Mouse (Mus musculus): ENCODE measurements around the gene Pcbp3.
A peak's percentile ranks its signal among the peaks of the same experiment; 100 is the strongest.

Gene Pcbp3

DNA sequence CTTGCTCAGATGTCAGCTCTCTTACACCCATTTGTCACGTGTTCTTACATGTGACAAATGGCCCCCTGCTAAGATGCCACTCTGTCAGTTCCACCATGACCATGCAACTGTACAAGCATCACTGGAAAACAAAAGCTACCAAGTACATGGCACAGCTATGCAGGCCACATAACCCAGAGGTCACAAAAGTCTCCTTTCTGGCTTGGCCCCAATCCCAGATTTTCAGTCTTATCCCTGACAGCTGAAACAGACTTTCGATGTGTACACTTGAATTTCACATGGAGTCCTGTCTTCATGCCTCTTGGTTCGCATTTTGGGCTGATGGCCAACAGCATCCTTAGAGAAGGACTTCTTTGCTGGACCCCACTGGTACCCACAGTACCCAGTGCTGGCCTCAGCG lies 116.8 kb downstream of the Pcbp3 start:
- no peak for DNase-seq (ENCODE audit: low spot score)

DNA sequence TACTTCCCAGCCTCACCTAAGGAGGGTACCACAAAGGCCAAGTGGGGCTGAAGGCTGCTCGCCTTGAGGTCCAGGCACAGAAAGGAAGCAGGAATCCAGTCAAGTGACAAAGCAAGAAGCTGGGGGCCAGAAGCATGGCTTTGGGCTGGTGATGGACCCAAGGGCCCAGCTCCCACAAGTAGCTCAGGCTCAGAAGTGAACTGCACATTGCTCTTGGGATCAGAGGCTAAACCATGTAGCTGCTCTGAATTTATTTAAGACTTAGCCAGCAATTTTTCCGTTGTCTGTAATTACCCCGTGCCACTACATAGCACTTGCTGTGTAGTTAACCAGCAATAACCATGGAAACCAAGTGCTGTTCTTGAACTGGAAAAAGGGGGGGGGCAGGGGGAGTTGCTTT lies 117.3 kb downstream of the Pcbp3 start:
- DNase-seq (ENCODE audit: low spot score): no peak

DNA sequence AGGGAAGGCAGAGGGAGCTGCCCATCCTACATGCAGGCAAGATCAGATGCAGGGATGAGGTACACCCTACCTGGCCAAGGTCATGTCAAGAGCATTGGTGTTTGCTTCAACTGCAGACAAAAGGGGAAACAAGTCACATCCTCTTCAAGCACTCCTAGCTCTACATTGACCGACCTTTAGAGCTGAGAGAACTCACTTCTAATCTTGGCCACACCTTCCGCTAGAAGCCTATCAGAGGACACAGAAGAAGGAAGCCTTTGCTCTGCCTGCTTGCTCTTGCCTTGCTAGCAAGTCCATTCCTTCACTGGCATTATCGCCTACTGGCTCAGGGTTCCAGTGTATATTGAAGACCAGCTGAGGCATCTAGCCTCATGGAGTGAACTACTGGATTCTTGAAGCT lies 119.6 kb downstream of the Pcbp3 start:
- DNase-seq (ENCODE audit: low spot score): no peak

DNA sequence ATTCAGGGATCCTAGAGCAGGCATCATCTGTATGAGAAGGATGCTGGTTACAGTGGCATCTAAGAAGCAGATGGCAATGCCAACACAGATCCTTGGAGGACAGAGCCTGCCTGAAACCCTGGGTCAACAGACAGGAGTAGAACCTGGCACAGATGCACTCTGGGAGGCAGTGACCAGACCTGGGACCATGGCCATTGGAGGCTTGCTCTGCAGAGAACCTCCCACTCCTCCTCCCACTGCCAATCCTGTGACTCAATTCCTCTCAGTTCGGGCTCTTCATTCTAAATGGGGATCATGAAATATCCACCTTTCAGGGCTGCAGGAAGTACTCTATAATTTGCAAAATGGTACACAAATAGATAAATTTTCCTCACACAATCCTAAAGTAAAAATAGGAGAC lies 120.5 kb downstream of the Pcbp3 start:
- no peak for DNase-seq (ENCODE audit: low spot score)

DNA sequence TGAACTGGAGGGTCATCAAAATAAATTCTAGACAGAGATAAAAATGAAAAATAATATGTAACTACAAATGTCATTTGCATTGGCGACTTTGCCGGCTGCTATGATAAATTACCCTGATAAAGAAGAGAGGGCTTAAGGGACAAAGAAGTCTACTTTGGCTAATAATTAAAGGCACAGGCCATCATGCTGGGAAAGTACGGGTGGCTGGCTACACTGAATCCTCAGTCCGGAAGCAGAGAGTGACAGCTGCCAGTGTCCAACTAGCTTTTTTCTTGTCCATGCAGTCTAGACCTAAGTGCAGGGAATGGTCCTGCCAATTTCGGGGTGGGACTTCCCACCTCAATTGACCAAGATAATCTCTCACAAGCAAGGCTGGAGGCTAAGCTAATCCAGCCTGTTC lies 121.1 kb downstream of the Pcbp3 start:
- DNase-seq (ENCODE audit: low spot score): no peak

DNA sequence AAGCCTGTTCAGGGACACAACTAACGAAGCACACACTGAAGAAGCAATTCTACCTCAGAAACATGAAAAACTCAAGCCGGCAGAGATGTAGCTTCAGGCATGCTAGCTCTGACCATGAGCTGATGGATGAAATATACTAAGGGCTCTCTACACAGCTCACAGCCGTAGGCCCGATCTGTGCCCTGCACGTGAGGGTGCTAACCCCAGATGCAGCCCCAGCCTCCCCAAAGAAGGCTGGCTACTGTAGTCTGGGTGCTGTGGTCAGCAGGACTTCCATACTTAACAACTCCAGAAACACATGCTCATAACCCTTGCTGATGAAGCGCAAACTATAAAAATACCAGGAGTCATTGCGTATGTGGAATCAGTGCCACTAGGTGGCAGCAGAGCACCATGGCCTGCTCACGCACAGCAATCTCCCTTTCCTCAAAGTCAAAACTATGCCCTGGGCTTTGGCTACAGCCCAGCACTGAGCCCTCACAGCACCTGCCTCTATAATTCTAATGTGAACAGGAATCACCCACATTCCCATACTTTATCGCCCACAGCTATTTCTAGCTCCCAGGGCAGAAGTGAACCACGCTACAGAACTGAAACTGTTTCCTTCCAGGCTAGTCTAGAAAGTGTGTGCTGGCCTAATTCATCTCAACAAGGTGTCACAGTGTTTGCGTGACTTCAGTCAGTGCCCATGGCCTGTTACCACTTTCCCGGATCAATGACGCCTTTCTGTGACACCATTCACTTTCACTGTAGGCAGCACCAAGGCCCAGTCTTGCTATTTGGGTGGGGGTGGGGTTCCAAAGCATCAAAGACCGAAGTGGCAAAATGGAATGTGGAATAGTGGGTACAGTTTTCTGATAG lies 126.0 kb downstream of the Pcbp3 start:
- peak; percentile 76 for DNase-seq (ENCODE audit: low spot score)

DNA sequence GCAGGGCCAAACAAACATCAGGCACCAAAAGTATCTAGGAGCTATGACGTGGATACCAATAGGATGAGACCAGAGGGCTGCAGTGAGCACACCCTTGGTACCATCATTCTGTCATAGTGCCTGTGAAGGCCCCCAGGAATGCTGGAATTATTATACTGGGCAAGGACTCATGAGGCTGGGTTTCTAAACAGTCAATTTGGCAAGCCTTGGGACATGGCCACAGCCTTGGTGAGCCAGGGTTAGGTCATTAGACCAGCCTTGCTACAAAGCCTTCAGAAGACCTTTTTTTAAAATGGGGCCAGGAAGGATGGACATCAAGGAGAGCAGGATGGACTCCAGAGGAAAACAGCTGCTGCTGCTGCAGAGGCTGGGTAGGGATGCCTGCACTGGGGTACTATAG lies 128.8 kb downstream of the Pcbp3 start:
- no peak for DNase-seq (ENCODE audit: low spot score)

DNA sequence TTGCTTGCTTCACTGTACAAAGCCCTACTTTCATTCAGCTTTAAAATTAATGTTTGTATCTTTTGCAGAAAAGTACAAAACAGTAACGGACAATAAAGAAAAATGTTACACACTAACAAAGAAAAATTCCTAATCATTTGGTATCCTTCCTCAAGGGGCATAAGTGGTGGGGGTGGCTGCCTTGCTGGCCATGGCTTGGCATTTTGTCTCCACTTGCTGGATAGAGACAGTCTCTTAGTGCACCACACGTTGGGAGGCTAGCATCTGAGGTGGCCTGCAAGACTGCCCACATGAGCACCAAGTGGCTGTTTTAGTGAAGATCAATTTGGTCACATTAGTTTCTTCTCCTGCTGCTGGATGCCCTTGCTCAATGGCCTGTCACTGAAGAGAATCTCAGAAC lies 129.8 kb downstream of the Pcbp3 start:
- DNase-seq (ENCODE audit: low spot score): no peak

DNA sequence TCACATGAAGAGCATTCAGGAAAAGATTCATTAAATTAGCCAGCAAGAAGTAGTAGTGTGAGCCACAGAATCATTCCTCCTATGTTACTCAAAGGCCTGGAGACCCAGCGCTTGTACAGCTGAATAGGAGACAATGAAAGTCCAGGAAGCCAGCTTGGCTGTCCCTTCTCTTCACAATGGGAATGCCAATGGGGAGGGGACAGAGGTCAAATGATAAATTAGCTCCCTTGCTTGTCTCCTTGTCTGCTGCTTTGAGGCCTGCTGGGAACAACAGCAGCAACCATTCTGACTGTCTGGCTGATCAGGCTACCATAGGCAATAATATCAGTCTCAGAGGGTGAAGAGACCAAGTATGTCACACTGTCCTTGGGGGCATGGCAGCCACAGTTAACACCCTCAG lies 130.5 kb downstream of the Pcbp3 start:
- no peak for DNase-seq (ENCODE audit: low spot score)

DNA sequence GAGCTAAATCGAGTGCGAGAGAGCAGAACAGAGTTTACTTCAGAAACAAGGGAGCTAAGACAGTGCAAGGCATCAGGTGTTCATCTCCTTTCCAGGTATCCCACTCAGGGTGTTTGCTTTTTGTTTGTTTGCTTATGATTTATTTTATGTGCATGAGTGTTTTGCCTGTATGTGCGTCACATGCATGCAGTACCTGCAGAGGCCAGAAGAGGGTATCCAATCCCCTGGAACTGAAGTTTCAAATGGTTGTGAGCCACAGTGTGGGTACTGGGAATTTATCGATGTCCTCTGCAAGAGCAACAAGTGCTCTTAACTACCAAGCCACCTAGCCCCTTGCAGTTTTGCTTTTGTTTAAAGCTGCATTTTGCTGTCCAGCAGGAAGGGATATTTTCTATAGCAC lies 132.8 kb downstream of the Pcbp3 start:
- DNase-seq (ENCODE audit: low spot score): no peak

DNA sequence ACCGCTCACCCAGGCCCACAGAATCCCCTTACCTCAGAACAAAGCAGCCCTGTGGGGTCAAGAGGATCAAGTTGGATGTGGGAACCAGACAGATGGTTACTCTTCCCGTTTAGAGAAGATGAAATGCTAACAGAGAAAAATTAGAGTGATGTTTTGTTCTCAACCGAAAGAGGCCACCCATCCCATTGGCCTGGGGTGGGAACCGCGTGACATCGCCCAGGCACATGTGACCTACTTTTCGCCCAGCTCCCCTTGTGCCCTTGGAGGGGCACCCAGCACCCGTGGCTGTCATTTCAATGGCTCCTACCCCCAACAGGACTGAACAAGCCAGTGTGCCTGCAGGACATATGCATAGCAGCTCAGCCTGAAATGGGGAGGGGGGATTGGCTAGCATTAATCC lies 139.0 kb downstream of the Pcbp3 start:
- DNase-seq (ENCODE audit: low spot score): no peak

DNA sequence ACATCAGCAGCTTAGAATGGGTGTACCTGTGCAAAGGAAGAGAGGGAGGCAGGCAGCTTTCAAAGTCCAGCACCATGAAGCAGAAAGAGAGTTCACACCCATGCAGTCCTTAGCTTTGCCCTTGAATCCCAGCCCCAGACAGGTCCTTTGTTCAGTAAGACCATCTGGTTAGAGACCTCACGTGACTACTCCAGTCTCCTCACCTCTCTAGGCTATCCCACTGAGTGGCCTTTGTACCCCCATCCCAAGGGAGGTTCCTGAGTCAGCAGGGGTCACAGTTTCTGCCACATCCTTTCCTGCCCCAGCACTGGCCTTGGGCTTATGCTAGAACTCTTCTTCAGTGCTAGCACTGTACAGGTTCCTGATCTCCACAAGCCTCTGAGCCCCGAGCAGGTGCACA lies 142.4 kb downstream of the Pcbp3 start:
- no peak for DNase-seq (ENCODE audit: low spot score)

DNA sequence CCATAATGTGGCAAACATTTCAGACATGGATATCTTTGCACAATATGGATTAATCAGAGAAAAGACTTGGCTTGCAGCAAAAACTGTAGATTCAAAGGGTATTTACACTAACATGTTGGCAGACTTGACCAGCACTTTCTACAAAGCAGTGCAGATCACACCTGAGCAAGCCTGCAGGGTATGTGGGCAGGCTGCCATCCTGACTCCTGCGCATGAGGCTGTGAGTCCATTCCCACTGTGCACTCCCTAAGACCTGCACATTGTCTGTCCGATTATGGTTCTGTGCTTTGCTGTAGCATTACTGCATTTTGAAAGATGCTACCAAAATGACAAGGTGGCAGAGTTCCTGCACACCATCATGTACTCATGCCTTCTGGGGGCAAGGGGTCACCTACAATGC lies 143.3 kb downstream of the Pcbp3 start:
- no peak for DNase-seq (ENCODE audit: low spot score)

DNA sequence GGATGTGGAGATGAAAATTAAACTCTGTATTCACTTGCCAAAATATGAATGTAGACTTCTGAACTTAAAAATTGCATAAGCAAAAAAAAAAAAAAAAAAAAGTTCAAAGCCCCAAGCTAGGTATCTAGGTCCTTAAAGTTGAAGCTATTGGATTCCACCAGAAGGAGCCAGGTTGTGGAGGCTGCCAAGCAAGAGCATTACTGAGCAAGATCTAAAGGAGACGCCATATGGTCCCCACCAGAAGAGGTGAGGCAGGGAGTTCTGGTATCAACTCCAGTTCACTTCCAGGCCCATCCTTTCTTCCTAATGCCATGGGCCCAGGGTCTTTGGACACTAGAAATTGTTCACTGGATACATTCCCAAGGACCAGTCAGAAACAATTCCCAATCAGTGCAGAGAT lies 144.8 kb downstream of the Pcbp3 start:
- no peak for DNase-seq (ENCODE audit: low spot score)

DNA sequence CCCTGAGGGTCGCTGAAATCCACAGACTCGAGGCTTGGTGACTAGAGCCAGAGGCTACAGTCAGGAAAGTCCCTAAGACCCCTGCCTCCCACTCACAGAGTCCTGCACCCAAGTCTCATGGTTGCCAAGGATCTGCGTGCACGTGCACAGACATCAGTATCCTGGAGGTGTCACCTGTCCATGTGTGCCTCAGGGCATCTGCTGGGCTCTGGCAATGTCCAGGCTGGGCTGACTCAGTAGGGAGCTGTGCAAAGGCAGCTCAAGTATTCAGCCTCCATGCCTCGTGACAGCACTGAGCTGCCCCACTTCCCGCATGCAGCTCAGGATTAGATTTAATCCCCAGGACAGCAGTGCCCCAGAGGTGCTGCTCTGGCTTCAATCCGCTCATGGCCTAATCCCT lies 145.3 kb downstream of the Pcbp3 start:
- no peak for DNase-seq (ENCODE audit: low spot score)

DNA sequence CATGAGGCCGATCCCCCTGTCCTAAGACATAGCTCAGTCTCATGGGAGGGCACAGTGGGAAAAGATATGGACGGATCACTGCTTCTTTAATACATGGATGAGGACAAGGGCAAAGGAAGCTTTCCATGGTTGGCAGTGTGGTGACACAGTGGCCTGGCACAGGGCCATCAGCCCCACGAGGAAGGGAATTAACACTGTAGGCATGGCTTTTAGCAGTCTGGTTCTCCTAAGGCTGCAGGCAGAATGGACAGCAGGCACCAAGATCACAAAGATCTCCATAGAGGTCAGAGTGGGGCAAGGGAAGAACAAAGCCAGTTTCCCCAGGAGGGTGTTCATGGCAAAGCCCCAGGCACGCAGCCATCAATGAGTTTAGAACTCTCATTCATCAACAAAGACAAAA lies 146.2 kb downstream of the Pcbp3 start:
- DNase-seq (ENCODE audit: low spot score): no peak

DNA sequence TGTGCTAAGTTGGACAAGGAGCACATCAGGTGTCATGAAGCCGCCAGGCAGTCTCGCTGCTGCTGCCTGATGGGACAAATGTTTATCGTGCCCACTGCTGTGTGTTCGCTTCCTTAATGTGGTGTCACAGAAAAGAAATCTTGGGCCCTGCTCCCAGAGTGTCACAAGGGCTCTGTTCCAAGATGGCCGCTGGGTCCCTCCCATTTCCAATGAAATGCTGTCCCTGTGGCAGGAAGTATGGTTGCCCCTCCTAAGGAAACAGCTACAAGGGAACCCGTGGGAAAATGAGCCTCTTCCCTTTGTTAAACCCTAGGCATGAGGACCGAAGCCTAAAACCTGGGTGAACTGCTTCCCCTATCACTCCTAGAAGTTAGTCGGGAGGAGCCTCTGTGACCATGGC lies 146.9 kb downstream of the Pcbp3 start:
- no peak for DNase-seq (ENCODE audit: low spot score)

DNA sequence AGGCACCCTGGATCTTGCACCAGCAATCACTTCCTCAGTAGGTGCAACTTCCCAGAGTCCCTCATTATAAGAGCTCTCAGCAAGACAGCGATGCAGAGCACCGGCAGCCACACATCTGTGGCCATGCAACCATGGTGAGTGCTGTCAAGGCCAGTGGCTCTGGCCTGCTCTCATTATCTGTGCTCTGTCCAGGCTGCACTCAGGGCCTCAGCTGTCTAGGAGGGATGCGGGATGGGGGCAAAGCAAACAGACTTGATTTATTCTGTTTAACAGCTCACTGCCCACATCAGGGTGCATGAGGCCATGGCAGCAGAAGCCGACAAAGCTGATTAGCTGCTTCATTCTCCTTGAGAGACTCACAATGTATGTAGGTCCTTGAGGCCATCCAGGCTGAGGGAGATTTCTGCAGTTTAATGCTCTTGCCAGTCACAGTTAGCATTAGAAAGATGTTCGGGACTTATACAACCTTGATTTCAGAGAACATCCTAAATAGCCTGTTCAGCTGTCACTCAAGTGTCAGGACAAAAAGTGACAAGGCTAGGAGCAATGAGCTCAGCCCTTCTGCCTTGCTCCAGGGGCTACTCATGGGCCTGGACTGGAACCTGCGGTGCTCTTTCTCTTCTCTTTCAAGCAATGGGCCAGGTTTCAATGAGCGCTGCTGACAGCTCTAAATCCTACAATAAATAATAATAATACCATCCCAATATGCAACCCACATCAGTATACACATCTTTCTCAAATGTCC lies 151.6 kb downstream of the Pcbp3 start:
- DNase-seq (ENCODE audit: low spot score): no peak

DNA sequence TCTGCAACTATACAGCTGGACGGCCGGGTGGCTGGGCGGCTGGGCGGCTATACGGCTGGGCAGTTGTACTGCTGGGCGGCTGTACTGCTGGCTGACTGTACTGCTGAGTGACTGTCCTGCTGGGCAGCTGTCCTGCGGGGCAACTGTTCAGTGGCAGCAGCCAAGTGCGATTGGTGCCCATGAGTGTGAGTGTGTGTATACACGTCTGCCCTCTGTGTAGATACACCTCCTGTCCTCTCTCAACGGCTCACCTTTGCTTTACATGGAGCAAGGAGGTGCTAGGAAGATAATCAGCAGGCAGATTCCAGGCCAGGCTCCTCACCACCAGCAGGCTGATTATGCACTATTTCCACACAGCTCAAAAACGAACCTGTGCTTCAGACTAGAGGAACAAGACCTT lies 152.2 kb downstream of the Pcbp3 start:
- no peak for DNase-seq (ENCODE audit: low spot score)

DNA sequence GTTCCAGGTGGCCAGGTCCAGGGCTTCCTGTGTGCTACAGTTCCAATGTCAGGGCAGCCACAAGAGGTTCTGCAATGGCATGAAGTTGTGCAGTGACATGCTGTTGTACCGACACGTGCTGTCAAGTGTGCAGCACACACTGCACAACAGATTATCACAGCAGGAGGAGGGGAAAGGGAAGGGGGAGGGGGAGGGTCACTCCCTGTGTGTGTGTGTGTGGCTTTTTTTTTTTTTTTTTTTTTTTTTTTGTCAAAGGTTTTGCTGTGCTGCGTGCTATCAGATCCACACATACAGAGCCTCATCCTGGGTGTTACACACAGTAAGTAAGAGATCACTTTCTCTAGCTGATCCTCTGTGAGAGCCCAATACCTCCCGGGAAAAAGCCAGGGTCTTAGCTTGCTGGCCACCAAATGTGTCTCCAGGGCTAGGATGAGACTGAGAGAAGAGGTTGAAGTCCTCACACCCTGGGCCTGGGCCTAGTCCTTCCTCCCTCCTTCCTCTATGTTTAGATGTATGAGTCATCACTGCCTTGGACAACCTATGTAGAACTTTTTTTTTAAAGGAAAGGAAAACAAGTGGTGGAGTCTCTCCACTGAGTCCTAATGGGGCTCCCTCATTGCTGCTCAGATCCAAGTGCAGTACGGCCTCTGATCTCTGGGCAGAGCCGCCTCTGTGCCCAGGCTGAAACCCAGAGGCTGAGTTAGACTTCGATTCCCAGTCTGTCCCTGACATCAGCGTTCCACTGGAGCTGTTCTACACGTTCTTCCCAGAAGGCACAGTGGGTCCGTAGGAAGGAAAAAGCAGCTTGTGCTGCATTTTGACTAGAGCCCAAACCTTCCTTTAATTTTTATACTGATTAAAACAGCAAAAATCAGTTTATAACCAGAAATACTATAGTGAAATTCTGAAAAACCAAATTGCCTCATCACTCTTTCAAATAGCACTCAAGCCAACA lies 153.0 kb downstream of the Pcbp3 start:
- DNase-seq (ENCODE audit: low spot score): no peak

DNA sequence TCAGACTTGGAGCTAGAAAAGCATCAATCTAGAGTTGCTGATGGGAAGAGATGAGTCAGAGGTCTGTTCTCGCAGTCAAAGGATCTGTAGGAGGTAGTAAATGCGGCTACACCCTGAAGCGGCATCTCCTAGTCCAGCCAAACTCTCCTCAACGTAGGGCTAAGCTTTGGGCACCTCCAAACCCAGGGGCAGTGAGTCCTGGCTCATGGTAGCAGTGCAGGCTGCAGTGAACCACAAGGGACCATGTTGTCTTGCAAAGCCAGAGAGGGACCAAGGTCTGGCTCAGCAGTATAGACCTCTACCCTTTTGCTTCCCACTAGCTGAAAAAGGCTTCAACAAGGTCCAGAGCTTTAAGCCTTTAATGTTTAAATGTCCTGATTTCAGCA lies 159.2 kb downstream of the Pcbp3 start:
- DNase-seq (ENCODE audit: low spot score): no peak

DNA sequence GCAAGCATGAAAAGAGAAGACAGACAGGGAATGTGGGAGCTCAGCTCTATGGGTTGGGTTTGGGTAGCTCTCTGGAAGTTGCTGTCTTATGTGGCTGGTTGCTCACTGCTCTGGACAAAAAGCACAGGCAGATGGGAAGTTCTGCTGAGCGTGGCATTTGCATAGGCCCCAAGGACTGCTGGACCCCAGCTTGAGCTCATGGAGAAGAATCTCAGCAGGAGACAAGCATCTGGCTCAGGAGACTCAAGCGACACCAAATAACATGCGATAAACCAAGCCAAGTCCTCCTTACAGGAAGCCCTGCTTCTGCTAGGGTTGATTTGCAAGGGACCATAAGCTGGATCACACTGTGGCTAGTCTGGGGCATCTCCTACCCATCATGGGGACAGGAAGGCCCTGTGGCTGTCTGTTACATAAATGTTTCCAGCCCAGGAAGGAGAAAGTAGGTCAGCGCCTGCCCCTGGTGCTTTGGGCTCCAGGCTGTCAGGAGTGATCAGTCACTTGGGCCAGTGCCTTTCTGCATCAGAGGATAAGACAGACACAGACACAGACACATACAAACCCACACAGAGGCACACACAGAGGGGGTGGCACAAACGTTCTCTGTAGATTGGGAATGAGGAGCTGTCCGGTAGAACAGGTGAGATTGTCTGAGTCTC lies 159.7 kb downstream of the Pcbp3 start:
- no peak for DNase-seq (ENCODE audit: low spot score)
